Mouse (Mus musculus) C2C12 (cell line): Measurements from ENCODE around the gene Tbxa2r.

ENCODE experiments used
- CTCF ChIP-seq: IDR thresholded peaks from one replicate; pipeline ENCODE4 v1.5.1; 2011; ENCODE audit not compliant: control insufficient read depth, insufficient read depth, insufficient read length
- FOSL1 ChIP-seq: IDR thresholded peaks from one replicate; pipeline ENCODE4 v1.8.0; 2011; ENCODE audit warnings: mild to moderate bottlenecking, low read length; ENCODE audit not compliant: poor library complexity, insufficient read depth, severe bottlenecking
- MAX ChIP-seq: IDR thresholded peaks from one replicate; pipeline ENCODE4 v1.6.1; 2011; ENCODE audit warnings: mild to moderate bottlenecking, control low read depth
- MYOG ChIP-seq: IDR thresholded peaks from one replicate; pipeline ENCODE4 v1.6.1; 2011; ENCODE audit not compliant: control insufficient read depth, insufficient read length; ENCODE audit errors: extremely low read depth
- USF1 ChIP-seq: IDR thresholded peaks from one replicate; pipeline ENCODE4 v1.6.1; 2011; ENCODE audit warnings: low read depth, mild to moderate bottlenecking, control low read depth, moderate library complexity

DNA sequence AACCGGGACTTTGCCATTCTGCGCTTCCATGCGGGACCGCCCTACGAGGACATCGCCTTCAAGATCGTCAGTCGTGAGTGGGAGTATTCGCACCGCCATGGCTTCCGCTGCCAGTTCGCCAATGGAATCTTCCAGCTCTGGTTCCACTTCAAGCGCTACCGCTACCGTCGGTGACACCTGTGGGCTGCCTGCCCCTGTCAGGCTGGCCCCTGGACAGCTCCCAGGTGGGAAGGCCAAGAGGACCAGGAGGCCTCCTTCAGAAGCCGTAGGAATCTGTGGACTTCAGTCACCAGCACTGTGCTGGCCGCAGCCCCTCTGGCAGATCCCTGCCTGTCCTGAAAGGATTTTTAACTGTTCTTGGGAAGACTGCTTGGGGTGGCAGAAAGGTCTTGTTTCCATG, 2.8 kb upstream of the Tbxa2r start:
- TF ChIP-seq CTCF (no peak), USF1 (no peak), MYOG (no peak), MAX (no peak), FOSL1 (no peak)
